Mouse (Mus musculus) limb, embryonic 13.5 days (tissue): ENCODE measurements around the gene Bin2. TPM values are rescaled to one million over a fixed set of nuclear protein-coding genes. Genes with fewer than 3 reads are reported as not detected.
A peak's percentile ranks its signal among the peaks of the same experiment; 100 is the strongest.

Experiments
- ATAC-seq: fragments of 200-750 bp; cut with Nextera tagmentation; 2 replicates; pipeline ENCODE4 v1.8.0; 2017; ENCODE audit warnings: low read depth, moderate number of reproducible peaks, moderate TSS enrichment; ENCODE audit not compliant: low FRiP score
- H3K27ac ChIP-seq: fragments of 300-500 bp; sonication (generic); 2 replicates; pipeline ENCODE4 v1.5.1; 2015; ENCODE audit warnings: inconsistent platforms, mild to moderate bottlenecking, moderate library complexity
- H3K27me3 ChIP-seq: fragments of 300-500 bp; sonication (generic); 2 replicates; pipeline ENCODE4 v1.6.1; 2015; ENCODE audit warnings: mild to moderate bottlenecking, inconsistent platforms
- H3K36me3 ChIP-seq: fragments of 300-500 bp; sonication (generic); 2 replicates; pipeline ENCODE4 v1.6.1; 2015; ENCODE audit warnings: inconsistent platforms, mild to moderate bottlenecking, moderate library complexity
- H3K4me1 ChIP-seq: fragments of 300-500 bp; sonication (generic); 2 replicates; pipeline ENCODE4 v1.6.1; 2015; ENCODE audit warnings: inconsistent platforms
- H3K4me2 ChIP-seq: fragments of 300-500 bp; sonication (generic); replicated peaks from 2 replicates; pipeline ENCODE4 v1.6.1; 2015; ENCODE audit warnings: inconsistent platforms, mild to moderate bottlenecking, moderate library complexity
- H3K4me3 ChIP-seq: fragments of 300-500 bp; sonication (generic); 2 replicates; pipeline ENCODE4 v1.5.1; 2015; ENCODE audit warnings: moderate library complexity, mild to moderate bottlenecking, inconsistent platforms
- H3K9ac ChIP-seq: fragments of 300-500 bp; sonication (generic); 2 replicates; pipeline ENCODE4 v1.6.1; 2015; ENCODE audit warnings: mild to moderate bottlenecking, inconsistent platforms
- H3K9me3 ChIP-seq: fragments of 300-500 bp; sonication (generic); 2 replicates; pipeline ENCODE4 v1.6.1; 2016; ENCODE audit warnings: inconsistent platforms
- WGBS: fragments of 180-500 bp; shearing (Covaris S2); methylation state at CpG from one replicate; pipeline ENCODE4 v1.1.7; 2015; 5-methylcytosine and 5-hydroxymethylcytosine counted together
- polyA plus RNA-seq: library from polyadenylated mRNA; unstranded; fragments of >200 nt; fragmentation: Nextera tagmentation; extraction: Ambion mirVana; gene quantifications from 2 replicates; pipeline ENCODE4 v1.2.1, GENCODE M21; 2015

Bin2 gene
- polyA plus RNA-seq, 1 experiment from 2014 or later, result 2.4 TPM

DNA sequence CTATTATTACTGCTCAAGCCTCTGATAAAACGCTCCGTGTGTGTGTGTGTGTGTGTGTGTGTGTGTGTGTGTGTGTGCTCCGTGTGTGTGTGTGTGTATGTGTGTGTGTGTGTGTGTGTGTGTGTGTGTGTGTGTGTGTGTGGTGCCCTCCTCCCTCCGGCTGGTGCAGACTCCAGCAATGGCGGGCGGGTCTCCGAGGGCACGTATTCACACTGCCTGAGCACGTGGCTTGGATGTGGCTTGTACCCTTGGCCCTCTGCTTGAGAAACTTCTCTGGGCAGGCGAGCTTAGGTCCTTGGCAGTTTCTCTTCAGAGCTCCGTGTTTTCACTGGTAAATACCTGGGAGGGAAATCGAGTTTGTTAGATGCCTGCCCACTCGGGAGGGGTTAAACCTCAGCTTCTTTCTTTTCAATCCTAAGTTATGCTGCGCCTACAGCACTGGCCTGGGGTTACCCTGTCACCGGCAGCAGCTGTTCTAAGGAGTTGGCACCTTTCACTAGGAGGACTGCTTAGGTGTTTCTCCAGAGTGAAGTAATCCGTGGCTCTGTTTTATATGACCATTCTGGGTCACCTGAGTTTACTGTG, 28.0 kb downstream of the Bin2 start:
- H3K27ac ChIP-seq, result no peak overlapping the region

GRCm38 (mm10) chr15:100639972-100640750, 29.2 kb downstream of the Bin2 start:
- Histone ChIP-seq H3K9ac (no peak overlapping the region), H3K9me3 (no peaks in the 10 kb centered on the region), H3K36me3 (no peaks in the 10 kb centered on the region), H3K4me2 (no peak overlapping the region), H3K27me3 (peaks cover 50% of the 10 kb centered on the region), H3K27ac (no peak overlapping the region), H3K4me3 (no peak overlapping the region), H3K4me1 (peaks cover 15% of the 10 kb centered on the region)
- no peak for ATAC-seq
- WGBS, result 74% methylated on average over 16 of the region's 16 CpGs

More for the DNA sequence above, 28.0 kb downstream of the Bin2 start:
- Histone ChIP-seq H3K9me3 (no peaks in the 10 kb centered on the region), H3K4me1 (peaks cover 11% of the 10 kb centered on the region), H3K27me3 (peaks cover 38% of the 10 kb centered on the region), H3K4me3 (no peak overlapping the region), H3K9ac (no peak overlapping the region), H3K36me3 (no peaks in the 10 kb centered on the region), H3K4me2 (no peak overlapping the region)
- WGBS, result 61% methylated on average over 11 of the region's 16 CpGs
- ATAC-seq, result no peak

DNA sequence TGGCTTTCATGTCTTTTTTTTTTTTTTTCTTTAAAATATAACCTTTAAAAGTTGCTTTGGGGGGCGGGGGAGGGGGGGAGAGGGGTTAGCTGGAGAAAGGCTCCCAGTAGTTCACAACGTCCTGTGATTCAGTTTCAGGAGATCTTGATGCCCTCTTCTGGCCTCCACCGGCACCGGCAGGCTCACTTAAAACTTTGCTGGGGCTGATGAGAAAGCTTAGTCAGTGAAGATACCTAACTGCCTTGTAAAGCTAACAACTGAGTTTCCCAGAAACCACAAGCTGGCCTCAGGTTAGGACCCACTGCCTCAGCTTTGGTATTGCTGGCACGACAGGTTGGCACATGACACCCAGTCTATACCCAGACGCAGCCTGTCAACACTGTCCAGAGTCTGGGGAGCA, 31.7 kb downstream of the Bin2 start:
- no peak overlapping the region for H3K4me2 ChIP-seq
- no peak overlapping the region for H3K9ac ChIP-seq
- no peak overlapping the region for H3K27ac ChIP-seq
- H3K27me3 ChIP-seq, result peaks cover 72% of the 10 kb centered on the region
- no peak for ATAC-seq
- peaks cover 15% of the 10 kb centered on the region for H3K4me1 ChIP-seq
- H3K36me3 ChIP-seq, result no peaks in the 10 kb centered on the region
- H3K9me3 ChIP-seq, result no peaks in the 10 kb centered on the region
- WGBS, result 15% methylated on average over 6 of the region's 6 CpGs
- H3K4me3 ChIP-seq, result no peak overlapping the region; the same call in 1 of the 2 replicates

DNA sequence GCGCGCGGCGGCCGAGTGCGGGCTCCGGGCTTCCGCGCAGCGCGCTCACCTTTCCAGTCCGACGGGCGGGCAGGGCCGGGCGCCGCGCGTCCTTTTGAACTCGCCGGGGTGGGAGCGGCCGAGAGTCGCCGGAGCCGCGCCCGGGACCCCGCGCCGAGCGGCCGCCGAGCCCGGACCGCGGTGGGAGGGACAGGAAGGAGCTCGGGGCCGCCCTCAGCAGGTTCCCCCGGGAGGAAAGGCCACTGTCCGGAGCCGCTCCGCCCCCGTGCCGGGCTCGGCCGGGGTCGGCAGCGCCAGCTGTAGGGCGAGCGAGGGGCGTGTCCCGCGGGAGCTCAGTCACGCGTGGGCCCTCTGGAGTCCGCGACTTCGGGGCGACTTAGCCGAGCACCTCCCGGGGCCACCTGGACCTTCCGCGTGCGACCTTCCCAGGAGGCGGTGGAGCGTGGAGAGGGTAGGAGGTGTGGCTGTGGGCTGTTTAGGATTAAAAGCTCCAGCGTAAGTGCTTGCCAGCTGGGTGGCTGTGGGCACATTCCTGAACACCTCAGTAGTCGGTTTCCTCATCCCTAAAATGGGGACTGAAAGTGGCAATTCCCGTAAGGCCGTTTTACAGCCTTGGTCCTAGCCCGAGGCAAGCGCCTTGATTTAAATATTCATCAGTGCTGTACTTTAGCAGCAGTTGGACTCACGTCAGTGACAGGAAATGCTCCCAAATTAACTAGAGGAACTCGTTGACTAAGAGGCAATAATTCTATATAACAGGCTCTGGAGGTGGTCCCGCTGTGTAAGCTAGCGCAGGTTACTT, 32.5 kb downstream of the Bin2 start, which contains the start of gene Smagp:
Gene Smagp (minus strand): TSS at position 241 of the 802 bp plus-strand sequence.
- H3K9ac ChIP-seq, result peak within 1 kb of the TSS; percentile 65
- H3K27me3 ChIP-seq, result peaks cover 78% of the 10 kb centered on the region
- peaks cover 15% of the 10 kb centered on the region for H3K4me1 ChIP-seq
- peak within 1 kb of the TSS; percentile 60 for H3K4me3 ChIP-seq
- ATAC-seq, result no peak
- no peaks in the 10 kb centered on the region for H3K36me3 ChIP-seq
- peak within 1 kb of the TSS; percentile 96 for H3K4me2 ChIP-seq
- under 1% methylated on average over 62 of the region's 77 CpGs for WGBS
- no peaks in the 10 kb centered on the region for H3K9me3 ChIP-seq
- H3K27ac ChIP-seq, result no peak within 1 kb of the TSS

DNA sequence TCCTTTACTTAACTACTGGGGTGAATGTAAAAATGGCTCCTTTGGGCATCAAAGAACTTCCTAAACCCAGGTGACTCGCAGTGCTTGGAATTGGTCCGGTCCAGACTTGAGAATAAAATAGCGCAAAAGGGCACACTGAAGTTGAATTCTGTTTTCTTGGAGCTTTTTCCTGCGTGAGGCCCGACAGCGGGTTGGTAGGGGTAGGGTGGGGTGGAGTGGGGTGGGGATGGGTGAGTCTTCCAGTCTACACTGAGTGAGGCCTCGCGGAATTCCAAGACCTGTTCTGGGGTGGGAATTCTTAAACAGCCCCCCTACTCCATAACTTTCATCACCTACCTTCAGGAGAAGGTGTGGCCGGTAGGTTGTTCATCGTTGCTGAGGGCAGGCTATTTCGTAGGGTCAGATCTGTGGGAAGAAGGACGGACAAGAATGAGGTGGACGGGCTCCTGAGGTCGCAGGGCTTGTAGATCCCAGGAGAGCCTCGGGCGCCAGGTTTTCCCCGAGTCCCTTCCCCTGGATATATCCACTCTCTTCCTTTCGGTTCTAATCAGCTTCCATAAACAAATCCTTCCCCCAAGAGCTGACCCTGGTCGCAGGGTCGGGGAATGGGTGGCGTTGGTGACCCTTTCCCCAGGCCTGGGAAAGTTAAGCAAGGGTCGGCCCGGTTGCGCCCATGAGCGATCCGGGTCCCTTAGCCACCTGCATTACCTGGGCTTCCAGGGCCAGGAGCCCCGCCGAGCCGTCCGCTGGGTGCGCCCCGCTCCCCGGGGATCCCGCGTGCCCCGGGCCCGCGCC, 33.3 kb downstream of the Bin2 start:
- no peak overlapping the region for H3K27ac ChIP-seq
- H3K9me3 ChIP-seq, result no peaks in the 10 kb centered on the region
- 4% methylated on average over 38 of the region's 38 CpGs for WGBS
- ATAC-seq, result no peak
- peaks cover 80% of the 10 kb centered on the region for H3K27me3 ChIP-seq
- no peaks in the 10 kb centered on the region for H3K36me3 ChIP-seq
- peak overlapping the region; percentile 60 for H3K4me3 ChIP-seq
- peaks cover 15% of the 10 kb centered on the region for H3K4me1 ChIP-seq
- H3K4me2 ChIP-seq, result peak overlapping the region; percentile 96
- peak overlapping the region; percentile 65 for H3K9ac ChIP-seq

- WGBS, result 6% methylated on average over 9 of the region's 9 CpGs
- H3K4me1 ChIP-seq, result peaks cover 15% of the 10 kb centered on the region
- no peak overlapping the region for H3K9ac ChIP-seq
- no peak overlapping the region for H3K27ac ChIP-seq
- no peaks in the 10 kb centered on the region for H3K36me3 ChIP-seq
- peaks cover 77% of the 10 kb centered on the region for H3K27me3 ChIP-seq
- peak overlapping the region; percentile 1; the same call in 1 of the 2 replicates for H3K4me2 ChIP-seq
- no peaks in the 10 kb centered on the region for H3K9me3 ChIP-seq
- ATAC-seq, result no peak
- H3K4me3 ChIP-seq, result 0 out of 2 replicates have a peak overlapping the region, but pooled peaks have one; percentile 60
Measured at GRCm38 (mm10) chr15:100635239-100635638, 34.1 kb downstream of the Bin2 start.

- WGBS, result 83% methylated on average over 10 of the region's 10 CpGs
- Histone ChIP-seq H3K9me3 (no peaks in the 10 kb centered on the region), H3K4me1 (peaks cover 17% of the 10 kb centered on the region), H3K4me2 (no peak overlapping the region), H3K27ac (no peak overlapping the region), H3K36me3 (no peaks in the 10 kb centered on the region), H3K27me3 (peaks cover 62% of the 10 kb centered on the region), H3K4me3 (no peak overlapping the region), H3K9ac (no peak overlapping the region)
- ATAC-seq, result no peak
Measured at GRCm38 (mm10) chr15:100633341-100633740, 36.0 kb downstream of the Bin2 start.

DNA sequence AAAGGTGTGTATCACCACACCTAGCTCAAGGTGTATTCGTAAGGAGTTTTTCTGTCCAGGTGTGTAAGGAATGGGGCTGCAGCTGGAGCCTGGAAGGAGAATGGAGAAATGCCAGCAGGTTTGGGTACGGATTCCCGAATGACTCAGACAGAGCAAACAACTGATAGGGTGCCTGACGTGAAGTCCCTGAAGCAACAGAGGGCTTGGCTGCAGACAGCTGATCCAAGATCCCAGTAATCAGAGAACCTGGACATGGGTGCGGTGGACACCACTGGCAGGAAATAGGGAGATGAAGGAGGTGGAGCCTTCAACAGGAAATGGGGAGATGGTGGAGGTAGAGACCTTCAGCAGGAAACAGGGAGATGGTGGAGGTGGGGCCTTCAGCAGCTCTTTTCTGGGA, 37.0 kb downstream of the Bin2 start:
- Histone ChIP-seq H3K36me3 (no peaks in the 10 kb centered on the region), H3K9me3 (no peaks in the 10 kb centered on the region), H3K4me3 (no peak overlapping the region), H3K27ac (no peak overlapping the region), H3K9ac (no peak overlapping the region), H3K4me2 (no peak overlapping the region), H3K27me3 (peaks cover 52% of the 10 kb centered on the region), H3K4me1 (peaks cover 25% of the 10 kb centered on the region)
- 79% methylated on average over 5 of the region's 5 CpGs for WGBS
- ATAC-seq, result no peak

GRCm38 (mm10) chr15:100631454-100632170, 37.7 kb downstream of the Bin2 start:
- H3K4me3 ChIP-seq, result no peak overlapping the region
- 82% methylated on average over 12 of the region's 12 CpGs for WGBS
- ATAC-seq, result no peak
- H3K27me3 ChIP-seq, result peaks cover 45% of the 10 kb centered on the region
- H3K4me1 ChIP-seq, result peaks cover 18% of the 10 kb centered on the region
- H3K36me3 ChIP-seq, result no peaks in the 10 kb centered on the region
- H3K9ac ChIP-seq, result no peak overlapping the region
- no peak overlapping the region for H3K27ac ChIP-seq
- H3K4me2 ChIP-seq, result no peak overlapping the region
- H3K9me3 ChIP-seq, result no peaks in the 10 kb centered on the region

- no peak for ATAC-seq
- Histone ChIP-seq H3K36me3 (no peaks in the 10 kb centered on the region), H3K4me2 (no peak overlapping the region), H3K9ac (no peak overlapping the region), H3K27me3 (peaks cover 30% of the 10 kb centered on the region), H3K4me1 (peaks cover 11% of the 10 kb centered on the region), H3K27ac (no peak overlapping the region), H3K4me3 (no peak overlapping the region), H3K9me3 (no peaks in the 10 kb centered on the region)
- 62% methylated on average over 3 of the region's 3 CpGs for WGBS
Measured at GRCm38 (mm10) chr15:100630126-100630525, 39.2 kb downstream of the Bin2 start.

DNA sequence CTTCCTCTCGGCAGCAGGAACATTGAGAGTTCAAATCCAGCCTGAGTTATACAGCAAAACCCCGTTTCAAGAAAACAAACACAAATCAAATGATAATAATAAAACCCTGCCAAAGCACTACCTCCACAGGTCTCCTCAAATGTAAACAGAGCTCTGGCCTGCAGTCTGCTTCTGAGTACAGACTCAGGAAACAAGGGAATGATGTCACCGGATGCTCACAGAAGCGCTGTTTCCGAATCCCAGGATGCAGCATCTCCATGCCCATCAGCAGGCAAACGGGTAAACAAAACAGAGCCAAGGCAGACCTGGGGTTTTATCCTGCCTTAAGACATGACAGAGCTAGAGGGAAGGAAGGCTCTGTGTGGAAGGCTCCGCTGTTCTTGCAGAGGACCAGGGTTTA, 40.6 kb downstream of the Bin2 start:
- peaks cover 11% of the 10 kb centered on the region for H3K4me1 ChIP-seq
- WGBS, result 38% methylated on average over 7 of the region's 7 CpGs
- H3K4me3 ChIP-seq, result no peak overlapping the region
- no peak for ATAC-seq
- H3K9ac ChIP-seq, result no peak overlapping the region
- no peak overlapping the region for H3K4me2 ChIP-seq
- H3K9me3 ChIP-seq, result no peaks in the 10 kb centered on the region
- H3K36me3 ChIP-seq, result no peaks in the 10 kb centered on the region
- H3K27me3 ChIP-seq, result peaks cover 18% of the 10 kb centered on the region
- no peak overlapping the region for H3K27ac ChIP-seq
